Mouse (Mus musculus) liver, adult 2 months (tissue): ENCODE results near the gene Ahcyl1. TPM values are rescaled to one million over a fixed set of nuclear protein-coding genes. Genes with fewer than 3 reads are reported as not detected.
"Not testable (repeated sequence)": the region's sequence is repeated elsewhere in the genome, so short reads cannot be mapped to it uniquely, and the experiment has no call there.

Source experiments
- DNase-seq: peaks from one replicate; pipeline ENCODE4 v3.0.0-alpha.2; 2011; ENCODE audit warnings: low read depth, low spot score; ENCODE audit errors: extremely low read depth
- H3K27ac ChIP-seq: fragments of 200-500 bp; replicated peaks from 2 replicates; pipeline ENCODE4 v1.5.1; 2012; ENCODE audit warnings: low read depth, mild to moderate bottlenecking, control low read depth, inconsistent platforms, low read length; ENCODE audit not compliant: insufficient read depth
- H3K27me3 ChIP-seq: fragments of 200-500 bp; 2 replicates; pipeline ENCODE4 v1.6.1; 2012; ENCODE audit warnings: mild to moderate bottlenecking, moderate library complexity, low read length, inconsistent platforms; ENCODE audit not compliant: control insufficient read depth, insufficient read depth
- H3K36me3 ChIP-seq: fragments of 200-500 bp; 2 replicates; pipeline ENCODE4 v1.6.1; 2012; ENCODE audit warnings: low read length, inconsistent platforms; ENCODE audit not compliant: control insufficient read depth, insufficient read depth
- H3K4me1 ChIP-seq: fragments of 200-500 bp; 2 replicates; pipeline ENCODE4 v1.6.1; 2011; ENCODE audit warnings: low read length; ENCODE audit not compliant: control insufficient read depth, insufficient read depth
- H3K4me3 ChIP-seq: fragments of 200-500 bp; 2 replicates; pipeline ENCODE4 v1.5.1; 2011; ENCODE audit warnings: low read depth, mild to moderate bottlenecking, control low read depth, low read length, moderate library complexity; ENCODE audit not compliant: insufficient read depth
- H3K79me2 ChIP-seq: fragments of 200-500 bp; 2 replicates; pipeline ENCODE4 v1.6.1; 2012; ENCODE audit warnings: inconsistent platforms, mild to moderate bottlenecking, low read length, moderate library complexity; ENCODE audit not compliant: control insufficient read depth, insufficient read depth
- H3K9ac ChIP-seq: fragments of 200-500 bp; 2 replicates; pipeline ENCODE4 v1.6.1; 2012; ENCODE audit warnings: low read depth, mild to moderate bottlenecking, control low read depth, inconsistent platforms, low read length
- CTCF ChIP-seq: fragments of 200-500 bp; IDR thresholded peaks from 2 replicates; pipeline ENCODE4 v1.5.1; 2011; ENCODE audit warnings: low read depth, low read length, control low read depth
- POLR2A ChIP-seq: fragments of 200-500 bp; IDR thresholded peaks from 2 replicates; pipeline ENCODE4 v1.6.1; 2011; ENCODE audit warnings: low read length, control low read depth; ENCODE audit not compliant: insufficient read depth; ENCODE audit errors: extremely low read depth
- WGBS: fragments of 180-500 bp; shearing (Covaris S2); methylation state at CpG from one replicate; pipeline ENCODE4 v1.1.7; 2018; 5-methylcytosine and 5-hydroxymethylcytosine counted together
- polyA plus RNA-seq: library from polyadenylated mRNA; depleted of rRNA; stranded (reverse); fragments of >200 nt; gene quantifications from 2 replicates; pipeline ENCODE4 v1.2.3, GENCODE M21; 2012
- total RNA-seq: library from RNA; depleted of rRNA; stranded (reverse); fragments of >200 nt; gene quantifications from 2 replicates; pipeline ENCODE4 v1.2.3, GENCODE M21; 2014

The Ahcyl1 gene
- total and polyA plus RNA-seq, 2 experiments = 42.3 to 52.9 TPM

GRCm38 (mm10) chr3:107741387-107741786 lies 45.0 kb upstream of the Ahcyl1 start:
- TF ChIP-seq CTCF = no peak
- Histone ChIP-seq H3K4me3 (no peak overlapping the region), H3K4me1 (peaks cover 10% of the 10 kb centered on the region), H3K27me3 (no peaks in the 10 kb centered on the region), H3K36me3 (peaks cover 7% of the 10 kb centered on the region), H3K27ac (no peak overlapping the region), H3K9ac (no peak overlapping the region), H3K79me2 (no peaks in the 10 kb centered on the region)
- DNase-seq = peak; percentile 30

DNA sequence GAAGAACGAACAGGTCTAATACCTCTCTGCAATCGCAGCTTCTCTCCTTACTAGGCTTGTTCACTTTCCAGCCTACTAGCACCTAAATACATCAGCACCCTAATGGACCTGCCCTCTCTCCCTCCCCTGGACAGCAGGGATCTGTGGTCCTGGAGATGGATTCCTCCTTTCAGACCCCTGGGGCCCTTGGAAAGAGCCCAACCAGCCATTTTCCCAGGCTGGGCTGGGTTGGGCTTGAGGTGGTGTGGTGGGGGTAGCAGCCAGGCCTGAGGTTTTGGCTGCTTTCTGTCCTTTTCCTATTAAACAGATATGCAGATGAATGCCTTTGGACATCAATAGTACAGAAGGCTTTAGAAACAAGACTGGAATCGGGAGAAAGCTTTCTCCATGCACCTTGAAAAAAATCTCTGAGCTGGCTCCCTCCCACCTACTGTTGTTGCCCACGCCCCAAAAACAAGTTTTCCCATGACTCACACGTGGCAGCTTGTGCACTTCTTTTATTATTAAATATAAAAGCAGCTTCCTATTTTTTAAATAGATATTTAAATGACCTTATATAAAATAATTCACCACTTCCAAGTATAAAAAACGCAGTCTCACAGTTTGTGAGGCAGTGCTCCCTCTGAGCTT lies 44.3 kb upstream of the Ahcyl1 start:
- no peaks in the 10 kb centered on the region for H3K79me2 ChIP-seq
- WGBS = 54% methylated on average over 6 of the region's 6 CpGs
- peaks cover 6% of the 10 kb centered on the region for H3K36me3 ChIP-seq
- H3K9ac ChIP-seq = no peak overlapping the region
- no peak overlapping the region for H3K4me3 ChIP-seq
- no peaks in the 10 kb centered on the region for H3K27me3 ChIP-seq
- peaks cover 10% of the 10 kb centered on the region for H3K4me1 ChIP-seq
- no peak for TF ChIP-seq CTCF
- no peak for TF ChIP-seq POLR2A
- no peak overlapping the region for H3K27ac ChIP-seq
- no peak for DNase-seq

DNA sequence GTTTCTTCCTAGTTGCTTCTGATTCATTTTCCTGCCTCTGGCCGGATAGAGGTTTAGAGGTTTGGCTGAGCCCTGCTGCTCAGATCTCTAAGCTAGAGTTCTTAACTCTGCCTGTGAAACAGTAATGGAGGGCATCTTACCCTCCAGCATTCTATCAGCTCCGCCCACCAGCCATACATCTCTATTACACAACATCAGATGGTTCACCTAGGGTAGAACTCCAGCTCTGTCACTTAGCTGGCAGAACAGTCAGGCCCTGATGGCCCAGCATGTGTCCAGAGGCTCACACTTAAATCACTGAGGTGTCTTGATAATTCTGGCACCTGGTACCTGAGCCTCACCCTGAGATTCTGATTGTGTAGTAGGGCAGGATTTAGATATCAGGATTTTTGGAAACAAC lies 43.6 kb upstream of the Ahcyl1 start:
- WGBS = 85% methylated on average over 2 of the region's 2 CpGs
- peaks cover 10% of the 10 kb centered on the region for H3K4me1 ChIP-seq
- no peaks in the 10 kb centered on the region for H3K79me2 ChIP-seq
- TF ChIP-seq CTCF = no peak
- no peak for TF ChIP-seq POLR2A
- H3K27me3 ChIP-seq = no peaks in the 10 kb centered on the region
- no peak for DNase-seq
- H3K9ac ChIP-seq = no peak overlapping the region
- no peak overlapping the region for H3K27ac ChIP-seq
- H3K36me3 ChIP-seq = no peaks in the 10 kb centered on the region
- H3K4me3 ChIP-seq = no peak overlapping the region

DNA sequence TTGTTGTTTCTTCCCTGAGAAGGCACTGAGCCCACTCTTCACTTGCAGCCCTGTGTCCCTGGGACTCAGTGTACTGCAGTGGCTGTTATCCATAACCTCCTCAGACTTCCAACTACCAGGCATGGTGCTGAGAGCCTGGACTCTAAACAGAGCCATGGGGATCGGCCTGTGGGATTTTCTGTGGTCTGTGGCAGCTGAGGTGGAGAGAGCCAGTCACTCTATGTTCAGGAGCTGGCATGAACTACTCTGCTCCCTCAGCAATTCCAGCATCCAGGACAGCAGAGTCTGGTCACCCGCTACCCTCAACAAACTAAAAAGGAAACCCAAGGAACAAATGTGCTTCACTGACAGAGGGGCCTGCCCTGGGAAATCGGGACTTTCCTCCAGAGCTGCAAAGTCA lies 43.1 kb upstream of the Ahcyl1 start:
- H3K4me1 ChIP-seq = peaks cover 10% of the 10 kb centered on the region
- no peak overlapping the region for H3K27ac ChIP-seq
- H3K79me2 ChIP-seq = no peaks in the 10 kb centered on the region
- no peaks in the 10 kb centered on the region for H3K36me3 ChIP-seq
- no peak overlapping the region for H3K4me3 ChIP-seq
- WGBS = 85% methylated on average over 3 of the region's 3 CpGs
- DNase-seq = no peak
- no peak for TF ChIP-seq POLR2A
- no peak overlapping the region for H3K9ac ChIP-seq
- H3K27me3 ChIP-seq = no peaks in the 10 kb centered on the region

DNA sequence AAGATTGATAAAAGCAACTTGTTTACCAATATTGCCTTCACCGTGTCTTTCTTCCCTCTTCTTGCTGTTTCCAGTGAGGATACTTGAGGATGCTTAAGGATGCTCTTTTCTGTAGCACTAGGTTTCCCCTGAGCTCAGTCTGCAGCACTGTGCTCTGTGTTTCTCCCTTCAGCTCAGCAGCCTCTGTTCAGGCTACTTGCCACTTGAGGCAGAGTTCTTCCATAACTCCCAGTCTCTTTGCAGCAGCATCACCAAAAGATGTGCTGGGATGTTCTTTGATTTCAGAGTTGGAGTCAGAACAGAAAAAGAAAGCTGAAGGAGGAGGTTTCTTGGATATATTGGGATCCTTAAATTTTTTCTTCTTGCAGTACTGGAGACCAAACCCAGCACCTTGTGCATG lies 42.3 kb upstream of the Ahcyl1 start:
- H3K36me3 ChIP-seq = no peaks in the 10 kb centered on the region
- WGBS = 90% methylated on average over 1 of the region's 1 CpGs
- no peak for DNase-seq
- no peak for TF ChIP-seq CTCF
- no peak for TF ChIP-seq POLR2A
- H3K79me2 ChIP-seq = no peaks in the 10 kb centered on the region
- no peak overlapping the region for H3K9ac ChIP-seq
- H3K27ac ChIP-seq = no peak overlapping the region
- H3K27me3 ChIP-seq = no peaks in the 10 kb centered on the region
- H3K4me3 ChIP-seq = no peak overlapping the region
- peaks cover 4% of the 10 kb centered on the region; the same call in 1 of the 2 replicates for H3K4me1 ChIP-seq

GRCm38 (mm10) chr3:107737609-107738190 lies 41.3 kb upstream of the Ahcyl1 start:
- Histone ChIP-seq H3K27ac (no peak overlapping the region), H3K9ac (no peak overlapping the region), H3K4me3 (no peak overlapping the region), H3K4me1 (0 out of 2 replicates have a peak, but pooled peaks cover 2% of the 10 kb centered on the region), H3K36me3 (no peaks in the 10 kb centered on the region), H3K27me3 (no peaks in the 10 kb centered on the region), H3K79me2 (no peaks in the 10 kb centered on the region)
- TF ChIP-seq POLR2A (no peak), CTCF (no peak)
- WGBS = 90% methylated on average over 1 of the region's 1 CpGs
- DNase-seq = no peak

GRCm38 (mm10) chr3:107735620-107736019 lies 39.3 kb upstream of the Ahcyl1 start:
- DNase-seq = not testable (repeated sequence)

More at GRCm38 (mm10) chr3:107735620-107736019, 39.3 kb upstream of the Ahcyl1 start:
- H3K9ac ChIP-seq, H3K27ac ChIP-seq, H3K36me3 ChIP-seq, H3K27me3 ChIP-seq, H3K4me3 ChIP-seq, H3K79me2 ChIP-seq, H3K4me1 ChIP-seq: not testable (repeated sequence)
- 94% methylated on average over 13 of the region's 13 CpGs for WGBS
